Mouse (Mus musculus) kidney, adult 11 months (tissue): ENCODE measurements around the gene Gcsam.
A peak's percentile ranks its signal among the peaks of the same experiment; 100 is the strongest.

Source experiments
- DNase-seq: peaks from one replicate; pipeline ENCODE4 v3.0.0; 2022

The Gcsam gene

GRCm38 (mm10) chr16:45610267-45610666 lies at the start of gene Gcsam:
Gcsam (plus strand) TSS chr16:45610380.
- DNase-seq = no peak

DNA sequence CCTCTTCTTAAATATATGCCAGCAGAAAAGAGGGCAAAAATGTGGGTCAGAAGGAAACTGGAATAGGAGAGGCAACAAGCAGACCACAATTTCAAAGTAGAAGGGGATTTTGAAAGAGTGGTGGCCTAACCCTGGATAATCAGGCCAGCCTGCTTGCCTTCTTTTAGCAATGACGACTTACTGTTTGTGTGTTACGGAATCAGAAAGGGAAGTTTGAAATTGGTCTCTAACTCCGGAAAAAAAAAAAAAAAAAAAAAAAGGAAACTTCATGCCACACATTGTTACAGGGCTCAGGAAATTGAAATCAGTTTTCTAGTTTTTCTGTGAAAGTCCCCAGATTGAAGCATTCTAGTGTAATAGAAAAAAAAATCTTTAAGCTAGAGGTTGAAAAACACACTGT lies 48.4 kb upstream of the Gcsam start:
- no peak for DNase-seq

DNA sequence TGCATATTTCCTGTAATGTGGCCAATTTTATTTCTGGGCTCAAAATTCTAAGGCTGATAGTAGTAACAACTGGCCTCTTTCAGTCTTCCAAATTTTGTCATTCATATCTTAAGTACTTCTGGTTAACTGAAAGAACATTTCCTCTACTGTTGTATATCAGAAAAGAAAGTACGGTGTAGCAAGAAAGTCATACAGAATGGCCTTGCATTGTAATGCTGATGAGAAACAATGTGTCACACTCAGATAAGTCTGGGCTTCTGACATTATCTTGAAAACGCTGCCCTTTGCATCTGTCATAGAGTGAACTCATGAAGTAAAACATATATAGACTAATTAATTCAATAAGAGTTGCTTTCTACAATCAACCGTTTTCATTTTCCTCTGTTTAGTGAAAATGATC lies 37.9 kb upstream of the Gcsam start:
- DNase-seq = no peak

GRCm38 (mm10) chr16:45579883-45580282 lies 30.3 kb upstream of the Gcsam start:
- no peak for DNase-seq

DNA sequence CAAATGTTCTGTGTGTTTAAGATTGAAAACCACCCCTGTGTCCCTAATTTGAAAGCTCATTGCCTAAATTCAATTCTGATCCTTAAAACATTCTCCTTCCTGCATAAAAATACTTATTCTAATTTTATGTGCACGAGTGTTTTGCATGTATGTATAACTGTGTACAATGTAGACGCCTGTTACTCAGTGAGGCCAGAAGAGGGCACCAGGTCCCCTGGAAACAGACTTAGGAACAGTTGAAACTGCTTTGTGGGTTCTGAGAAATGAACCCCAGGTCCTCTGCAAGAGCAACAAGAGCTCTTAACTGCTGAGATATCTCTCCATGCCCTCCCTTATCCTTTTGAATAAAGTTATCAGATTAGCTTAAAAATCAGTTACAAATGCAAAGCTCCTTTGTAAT lies 27.7 kb upstream of the Gcsam start:
- DNase-seq = no peak

DNA sequence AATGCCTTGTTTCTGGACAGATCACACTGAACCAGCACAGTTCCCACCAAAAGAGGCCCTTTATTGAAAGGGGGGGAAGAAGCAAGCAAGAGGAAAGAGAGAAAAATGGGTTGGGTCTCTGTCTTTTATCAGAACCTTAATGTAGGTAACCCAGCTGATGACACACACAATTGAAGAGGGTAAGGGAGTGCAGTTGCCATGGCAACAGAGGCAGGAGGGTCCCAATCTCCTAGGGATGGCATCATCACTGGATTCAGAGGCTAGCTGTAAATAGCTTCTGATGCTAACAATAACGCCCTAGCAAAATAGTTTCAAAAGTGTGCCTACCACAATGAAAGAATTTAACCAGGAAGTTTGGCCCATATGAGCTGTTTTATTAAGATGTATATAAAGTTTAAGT lies 16.5 kb upstream of the Gcsam start:
- DNase-seq = no peak

GRCm38 (mm10) chr16:45595494-45595893 lies 14.7 kb upstream of the Gcsam start:
- DNase-seq = no peak

DNA sequence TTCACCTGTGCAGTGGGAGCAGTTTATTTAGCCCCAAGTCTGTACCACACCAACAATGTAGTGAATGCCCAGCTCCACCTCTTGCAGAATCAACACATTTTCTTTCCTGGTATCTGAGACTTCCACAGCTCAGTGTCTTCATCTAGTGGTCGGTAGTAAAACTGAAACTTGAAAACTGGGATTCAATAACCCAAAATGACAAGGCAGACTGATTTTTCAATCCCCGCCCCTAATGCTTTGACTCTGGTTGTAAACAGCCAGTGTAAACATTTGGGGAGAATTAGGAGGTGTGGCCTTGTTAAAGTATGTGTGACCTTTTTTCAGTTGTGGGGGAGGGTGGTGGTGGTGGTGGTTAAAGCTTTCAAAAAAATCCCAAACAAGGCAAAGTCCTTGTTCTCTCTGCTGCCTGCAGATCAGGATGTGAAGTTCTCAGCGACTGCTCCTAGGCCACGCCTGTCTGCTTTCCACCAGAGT lies 1.7 kb upstream of the Gcsam start:
- DNase-seq = peak; percentile 36

DNA sequence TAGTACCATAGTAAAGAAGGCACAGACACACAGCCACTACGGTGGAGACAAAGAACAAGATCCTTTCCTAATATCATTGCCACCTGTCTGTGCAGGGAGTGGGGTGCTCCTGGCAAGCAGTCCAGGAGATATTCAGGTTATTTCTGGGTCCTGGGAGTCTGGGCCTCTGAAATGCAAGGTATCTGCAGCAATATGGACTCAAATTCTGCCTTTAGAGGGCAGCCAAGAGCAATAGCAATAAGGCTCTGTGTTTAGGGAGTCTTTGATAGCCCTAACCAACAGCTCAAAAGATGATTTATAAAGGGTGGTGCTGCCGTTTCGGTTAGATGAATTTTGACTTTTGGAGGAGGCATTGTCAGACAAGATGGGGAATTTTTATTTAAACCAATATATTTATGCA lies 880 bp upstream of the Gcsam start:
- no peak for DNase-seq

GRCm38 (mm10) chr16:45613247-45613646 lies 3.1 kb downstream of the Gcsam start:
- no peak for DNase-seq

DNA sequence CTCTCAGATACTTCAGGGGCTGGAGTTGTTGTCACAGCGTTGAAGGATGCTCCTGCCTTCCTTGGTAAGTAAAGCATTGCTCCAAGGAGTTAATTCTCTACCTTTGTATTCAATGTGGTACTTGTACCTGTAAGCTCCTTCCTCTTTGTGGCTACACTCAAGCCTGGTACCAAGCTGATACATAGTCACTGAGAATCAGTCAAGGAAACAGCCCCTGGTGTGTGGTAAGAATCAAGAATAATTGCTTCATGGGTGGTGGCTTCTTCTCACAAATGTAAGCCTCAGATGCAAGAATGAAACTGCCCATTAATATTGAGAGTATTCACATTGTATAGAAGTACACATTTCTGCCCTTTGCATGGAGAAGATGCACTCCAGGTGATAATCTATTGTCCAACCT lies 5.8 kb downstream of the Gcsam start:
- no peak for DNase-seq

GRCm38 (mm10) chr16:45619751-45620375 lies 9.7 kb downstream of the Gcsam start:
- no peak for DNase-seq

- DNase-seq = no peak
These were observed 13.1 kb downstream of the Gcsam start for GRCm38 (mm10) chr16:45623230-45623629.

DNA sequence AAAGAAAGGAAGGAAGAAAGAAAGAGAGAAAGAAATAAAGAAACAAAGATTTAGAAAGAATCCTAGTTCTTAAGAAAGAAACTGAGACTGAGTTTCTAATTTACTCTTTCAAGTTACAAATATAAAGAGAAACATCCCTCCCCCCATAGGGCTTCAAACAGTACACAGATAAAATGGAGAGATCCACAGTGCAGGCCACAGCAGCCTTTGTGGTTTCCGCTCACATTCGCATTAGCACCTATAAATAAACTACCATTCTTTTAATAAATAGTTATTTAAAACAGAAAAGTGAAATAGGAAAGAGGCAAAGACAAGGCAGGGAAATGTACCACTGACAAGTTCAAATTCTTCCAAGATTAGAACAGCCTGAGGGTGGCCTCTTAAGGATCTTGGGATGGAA lies 14.6 kb downstream of the Gcsam start:
- DNase-seq = no peak

DNA sequence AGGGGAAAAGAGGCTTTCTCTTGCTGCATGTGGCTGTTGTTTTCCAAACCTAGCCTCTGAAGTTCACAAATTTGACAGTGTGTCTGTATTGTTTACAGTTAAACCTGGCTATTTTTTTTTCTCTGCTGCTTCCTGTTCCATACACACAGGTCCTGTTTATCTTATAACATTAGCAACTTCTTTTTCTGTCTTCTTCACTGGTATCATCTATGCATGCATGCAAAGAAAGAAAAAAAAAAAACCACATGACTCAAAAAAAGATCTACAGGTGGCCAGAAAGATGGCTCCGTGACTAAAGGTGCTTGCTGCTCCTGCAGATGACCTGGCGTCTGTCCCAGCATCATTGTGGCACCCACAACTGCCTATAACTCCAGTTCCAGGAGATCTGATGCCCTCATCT lies 15.2 kb downstream of the Gcsam start:
- DNase-seq = no peak

DNA sequence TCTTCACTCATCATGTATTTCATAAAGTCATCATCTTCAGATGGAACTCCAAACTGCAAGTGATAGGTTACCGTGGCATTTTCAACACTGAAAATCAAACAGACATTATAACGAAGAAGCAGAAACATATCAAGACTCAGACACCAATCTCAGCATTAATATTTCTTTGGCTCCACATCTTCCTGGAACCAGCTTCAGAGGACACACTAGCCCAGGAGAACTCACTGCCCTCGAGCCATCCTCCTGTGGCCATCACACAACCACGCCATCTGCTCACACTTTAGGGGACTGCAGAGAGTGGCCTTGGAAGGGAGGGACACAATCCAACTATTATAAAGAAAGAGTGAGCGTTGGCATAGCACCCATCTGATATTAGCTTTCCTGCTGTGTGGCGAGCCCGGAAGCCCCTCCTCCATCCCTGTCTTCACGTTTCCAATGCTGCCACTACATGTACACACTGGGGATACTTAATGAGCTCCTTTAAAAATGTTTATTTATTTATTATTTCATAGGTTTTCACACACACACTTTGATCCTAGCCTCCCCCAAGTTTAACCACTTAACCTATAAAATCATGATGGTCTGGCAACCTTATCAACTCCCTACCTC lies 19.4 kb downstream of the Gcsam start:
- DNase-seq = no peak

DNA sequence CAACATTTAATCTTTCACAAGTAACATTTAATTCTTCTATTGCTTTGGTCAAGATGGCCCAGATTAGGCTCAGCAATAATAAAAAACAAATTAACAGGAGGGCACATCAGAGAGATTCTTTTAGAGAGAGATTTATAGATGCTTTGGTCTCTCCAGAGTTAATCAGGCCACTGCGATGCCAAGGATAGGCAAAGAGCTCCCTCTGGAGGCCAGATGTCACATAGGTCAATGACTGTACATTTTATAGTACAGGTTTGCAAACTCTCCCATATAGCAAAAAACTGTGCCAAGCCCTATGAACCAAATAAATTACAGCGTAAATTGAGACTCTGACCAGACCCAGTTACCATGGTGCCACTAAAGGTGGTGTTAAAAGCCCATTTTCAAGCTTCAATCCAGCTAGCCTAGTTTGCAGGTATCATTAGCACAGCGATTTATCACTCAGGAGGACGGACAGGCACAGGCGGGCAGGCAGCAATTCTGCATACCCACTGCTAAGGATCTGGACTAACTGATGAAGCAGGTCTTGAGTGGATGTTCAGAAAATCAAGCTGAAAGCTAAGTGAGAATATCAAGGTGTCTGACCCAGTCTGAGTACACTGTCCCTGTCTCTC lies 20.3 kb downstream of the Gcsam start:
- DNase-seq = peak; percentile 33

GRCm38 (mm10) chr16:45632420-45632819 lies 22.2 kb downstream of the Gcsam start:
- DNase-seq = no peak

GRCm38 (mm10) chr16:45635826-45636225 lies 25.6 kb downstream of the Gcsam start:
- no peak for DNase-seq

DNA sequence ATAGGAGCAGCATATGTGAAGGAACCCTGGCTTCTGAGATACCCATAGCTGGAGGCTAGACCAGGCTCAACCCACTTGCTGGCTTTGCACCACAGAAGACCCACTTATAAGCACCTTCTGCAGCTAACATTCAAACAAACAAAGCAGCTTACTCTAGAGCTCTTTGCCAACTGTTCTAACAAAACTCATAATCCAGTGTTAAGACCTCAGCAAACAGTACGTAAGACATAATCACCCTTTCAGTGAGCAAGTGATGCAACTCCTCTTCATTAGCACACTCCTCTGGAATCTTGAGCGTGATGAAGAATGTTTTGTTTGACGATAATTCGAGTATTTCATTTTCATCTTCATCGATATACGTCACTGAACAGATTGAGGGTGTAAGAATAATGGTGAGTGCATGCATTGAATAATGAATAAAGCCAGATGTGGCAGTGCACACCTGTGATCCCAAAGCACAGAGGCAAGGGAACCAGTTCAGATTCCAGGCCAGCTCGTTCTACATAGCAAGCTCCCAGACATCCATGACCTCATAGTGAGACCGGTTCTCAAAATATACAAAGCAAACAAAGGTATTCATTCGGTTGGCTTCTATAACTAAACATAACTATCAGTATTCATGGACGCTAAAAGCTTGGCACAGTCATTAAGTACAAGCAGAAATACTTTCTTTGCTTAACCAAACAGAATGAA lies 30.0 kb downstream of the Gcsam start:
- DNase-seq = no peak

DNA sequence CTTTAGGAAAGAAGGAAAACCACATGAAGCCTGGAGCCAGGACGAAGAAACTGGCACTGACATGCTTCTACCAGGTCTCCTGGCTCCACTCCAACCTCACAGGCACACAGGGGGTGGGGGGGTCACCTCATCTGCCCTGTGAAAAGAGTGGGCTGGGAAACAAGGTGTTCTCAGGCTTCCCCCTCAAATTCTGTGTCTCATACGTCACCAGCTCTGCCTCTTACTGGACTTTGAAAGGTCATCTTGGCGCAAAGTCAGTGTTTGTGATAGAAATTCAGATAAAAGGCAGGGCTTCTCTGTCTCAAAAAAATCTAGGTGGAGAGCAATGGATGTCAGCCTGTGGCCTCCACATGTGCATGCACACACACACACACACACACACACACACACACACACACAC lies 31.1 kb downstream of the Gcsam start:
- DNase-seq = no peak

GRCm38 (mm10) chr16:45643944-45644343 lies 33.8 kb downstream of the Gcsam start:
- no peak for DNase-seq

GRCm38 (mm10) chr16:45644380-45644779 lies 34.2 kb downstream of the Gcsam start:
- DNase-seq = no peak

DNA sequence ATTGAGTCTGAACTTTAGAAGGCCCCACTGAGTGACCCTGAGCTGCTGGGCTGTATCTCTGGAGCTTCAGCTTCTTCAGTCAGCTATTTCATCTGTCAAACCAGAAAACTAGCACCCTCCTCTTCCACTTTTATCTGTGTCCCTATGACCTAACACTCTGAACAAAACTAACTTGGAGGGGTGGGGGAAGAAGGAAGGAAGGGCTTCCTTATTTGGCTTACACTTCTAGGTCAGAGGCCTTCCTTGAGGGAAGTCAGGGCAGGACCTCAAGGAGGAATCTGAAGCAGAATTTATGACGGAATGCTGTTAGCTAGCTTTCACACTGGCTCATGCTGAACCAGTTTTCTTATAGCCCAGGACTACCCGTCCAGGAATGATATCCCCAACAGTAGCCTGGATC lies 41.3 kb downstream of the Gcsam start:
- DNase-seq = no peak
